Mouse (Mus musculus): ENCODE measurements around the gene C77080. TPM values are rescaled to one million over a fixed set of nuclear protein-coding genes. Genes with fewer than 3 reads are reported as not detected.

C77080 gene
- total RNA-seq, 2 experiments from 2014 or later = 6.4 to 7.5 TPM

GRCm38 (mm10) chr4:129242327-129242726 lies 18.9 kb downstream of the C77080 start:
- no peak for DNase-seq (ENCODE audit: low spot score in 2 of 2)

GRCm38 (mm10) chr4:129241898-129242297 lies 19.3 kb downstream of the C77080 start:
- DNase-seq (ENCODE audit: low spot score in 2 of 2) = no peak

GRCm38 (mm10) chr4:129239075-129239474 lies 22.1 kb downstream of the C77080 start:
- peak; percentile 40 to 49 for DNase-seq (ENCODE audit: low spot score in 2 of 2)

GRCm38 (mm10) chr4:129238579-129239016 lies 22.6 kb downstream of the C77080 start:
- peak in 1 of 2 experiments; percentile 33 for DNase-seq (ENCODE audit: low spot score in 2 of 2)

GRCm38 (mm10) chr4:129237843-129238441 lies 23.3 kb downstream of the C77080 start:
- DNase-seq (ENCODE audit: low spot score in 2 of 2) = no peak

GRCm38 (mm10) chr4:129236236-129236813 lies 24.9 kb downstream of the C77080 start:
- no peak for DNase-seq (ENCODE audit: low spot score in 2 of 2)

- DNase-seq (ENCODE audit: low spot score in 2 of 2) = no peak
These were observed 26.1 kb downstream of the C77080 start for GRCm38 (mm10) chr4:129235147-129235546.

GRCm38 (mm10) chr4:129234488-129234887 lies 26.7 kb downstream of the C77080 start:
- no peak for DNase-seq (ENCODE audit: low spot score in 2 of 2)

- DNase-seq (ENCODE audit: low spot score in 2 of 2) = no peak
These were observed 28.4 kb downstream of the C77080 start for GRCm38 (mm10) chr4:129232561-129233360.

GRCm38 (mm10) chr4:129231594-129232450 lies 29.4 kb downstream of the C77080 start:
- DNase-seq (ENCODE audit: low spot score in 2 of 2) = no peak

- DNase-seq (ENCODE audit: low spot score in 2 of 2) = no peak
These were observed 30.3 kb downstream of the C77080 start for GRCm38 (mm10) chr4:129230926-129231325.

- no peak for DNase-seq (ENCODE audit: low spot score in 2 of 2)
These were observed 33.2 kb downstream of the C77080 start for GRCm38 (mm10) chr4:129227985-129228381.

- DNase-seq (ENCODE audit: low spot score in 2 of 2) = no peak
These were observed 33.8 kb downstream of the C77080 start for GRCm38 (mm10) chr4:129227170-129227984.

GRCm38 (mm10) chr4:129226441-129226963 lies 34.7 kb downstream of the C77080 start:
- no peak for DNase-seq (ENCODE audit: low spot score in 2 of 2)

GRCm38 (mm10) chr4:129225315-129225714 lies 35.9 kb downstream of the C77080 start:
- DNase-seq (ENCODE audit: low spot score in 2 of 2) = no peak

GRCm38 (mm10) chr4:129223421-129224281 lies 37.6 kb downstream of the C77080 start:
- DNase-seq (ENCODE audit: low spot score in 2 of 2) = no peak

GRCm38 (mm10) chr4:129222019-129222925 lies 38.9 kb downstream of the C77080 start:
- DNase-seq (ENCODE audit: low spot score in 2 of 2) = no peak

Measured in layer of hippocampus, adult 18-20 months (tissue).